Mouse (Mus musculus) heart, embryonic 15.5 days (tissue): ENCODE results near the gene C1qtnf7. TPM values are rescaled to one million over a fixed set of nuclear protein-coding genes. Genes with fewer than 3 reads are reported as not detected.

ENCODE experiments used
- polyA plus RNA-seq: library from polyadenylated mRNA; unstranded; fragments of >200 nt; fragmentation: Nextera tagmentation; extraction: Ambion mirVana; gene quantifications from 2 replicates; pipeline ENCODE4 v1.2.1, GENCODE M21; 2015

C1qtnf7 gene
- polyA plus RNA-seq, 1 experiment from 2014 or later, result 7.1 TPM

Other genes starting within 250 kb of the C1qtnf7 start
- gene Cc2d2a, start 146.8 kb downstream of the C1qtnf7 start, polyA plus RNA-seq, result 9.2 and 9.5 TPM in 2 replicates